Mouse (Mus musculus) forebrain, embryonic 15.5 days (tissue): Measurements from ENCODE around the gene Spdl1. TPM values are rescaled to one million over a fixed set of nuclear protein-coding genes. Genes with fewer than 3 reads are reported as not detected.

Experiments used
- ATAC-seq: fragments of 200-750 bp; cut with Nextera tagmentation; replicated peaks from 2 replicates; pipeline ENCODE4 v1.8.0; 2017; ENCODE audit warnings: mild to moderate bottlenecking, moderate TSS enrichment, moderate library complexity
- H3K27ac ChIP-seq: fragments of 300-500 bp; sonication (generic); replicated peaks from 2 replicates; pipeline ENCODE4 v1.5.1; 2015; ENCODE audit warnings: mild to moderate bottlenecking, inconsistent platforms
- H3K27me3 ChIP-seq: fragments of 300-500 bp; sonication (generic); 2 replicates; pipeline ENCODE4 v1.6.1; 2015; ENCODE audit warnings: inconsistent platforms
- H3K36me3 ChIP-seq: fragments of 300-500 bp; sonication (generic); 2 replicates; pipeline ENCODE4 v1.6.1; 2015; ENCODE audit warnings: mild to moderate bottlenecking, inconsistent platforms
- H3K4me1 ChIP-seq: fragments of 300-500 bp; sonication (generic); 2 replicates; pipeline ENCODE4 v1.6.1; 2015; ENCODE audit warnings: inconsistent platforms
- H3K4me2 ChIP-seq: fragments of 300-500 bp; sonication (generic); replicated peaks from 2 replicates; pipeline ENCODE4 v1.6.1; 2015; ENCODE audit warnings: mild to moderate bottlenecking, inconsistent platforms
- H3K4me3 ChIP-seq: fragments of 300-500 bp; sonication (generic); 2 replicates; pipeline ENCODE4 v1.5.1; 2015; ENCODE audit warnings: mild to moderate bottlenecking, inconsistent platforms
- H3K9ac ChIP-seq: fragments of 300-500 bp; sonication (generic); replicated peaks from 2 replicates; pipeline ENCODE4 v1.6.1; 2015; ENCODE audit warnings: mild to moderate bottlenecking, inconsistent platforms
- H3K9me3 ChIP-seq: fragments of 300-500 bp; sonication (generic); 2 replicates; pipeline ENCODE4 v1.6.1; 2016; ENCODE audit warnings: inconsistent platforms
- WGBS: fragments of 180-500 bp; shearing (Covaris S2); methylation state at CpG from one replicate; pipeline ENCODE4 v1.1.7; 2015; ENCODE audit warnings: mixed read lengths; 5-methylcytosine and 5-hydroxymethylcytosine counted together
- polyA plus RNA-seq: library from polyadenylated mRNA; unstranded; fragments of >200 nt; fragmentation: Nextera tagmentation; extraction: Ambion mirVana; gene quantifications from 2 replicates; pipeline ENCODE4 v1.2.1, GENCODE M21; 2015

Spdl1 gene
- 8.0 and 9.1 TPM in 2 replicates for polyA plus RNA-seq

GRCm38 (mm10) chr11:34833318-34834086, at the start of gene Spdl1:
TSS of gene Spdl1 (minus strand) at chr11:34833641.
- peak; percentile 98 for ATAC-seq
- Histone ChIP-seq H3K4me3 (peak within 1 kb of the TSS; percentile 75), H3K4me1 (peaks cover 16% of the 10 kb centered on the region), H3K4me2 (peak within 1 kb of the TSS; percentile 72), H3K27ac (peak within 1 kb of the TSS; percentile 55), H3K27me3 (no peaks in the 10 kb centered on the region; the same call in 1 of the 2 replicates), H3K9me3 (no peaks in the 10 kb centered on the region), H3K9ac (peak within 1 kb of the TSS; percentile 57), H3K36me3 (peaks cover 9% of the 10 kb centered on the region)
- WGBS, result under 1% methylated on average over 49 of the region's 49 CpGs

DNA sequence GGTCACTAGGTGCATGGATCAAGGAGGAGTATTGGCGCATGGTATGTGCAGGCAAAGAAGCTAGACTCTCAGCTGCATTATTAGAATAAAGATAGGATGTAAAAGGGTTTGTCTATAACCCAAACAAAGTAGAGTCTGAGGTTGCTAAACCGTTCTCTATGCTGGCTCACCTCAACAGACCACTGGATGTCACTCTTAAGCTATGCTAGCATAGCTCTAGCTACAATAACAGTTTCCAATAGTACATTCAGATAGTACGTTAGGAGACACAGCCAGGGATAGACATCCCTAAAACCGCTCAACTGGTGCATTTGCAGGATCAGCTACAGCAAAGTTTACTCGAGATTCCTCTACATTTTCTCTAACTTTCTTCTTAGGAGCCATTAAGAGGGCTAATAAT, 48.1 kb upstream of the Spdl1 start:
- H3K36me3 ChIP-seq, result no peaks in the 10 kb centered on the region
- H3K27me3 ChIP-seq, result no peaks in the 10 kb centered on the region
- no peak overlapping the region for H3K27ac ChIP-seq
- no peaks in the 10 kb centered on the region for H3K4me1 ChIP-seq
- no peak overlapping the region for H3K4me2 ChIP-seq
- ATAC-seq, result peak; percentile 69; the same call in 1 of the 2 replicates
- no peak overlapping the region for H3K9ac ChIP-seq
- H3K4me3 ChIP-seq, result no peak overlapping the region
- 54% methylated on average over 5 of the region's 5 CpGs for WGBS
- H3K9me3 ChIP-seq, result no peaks in the 10 kb centered on the region

GRCm38 (mm10) chr11:34879678-34880077, 46.2 kb upstream of the Spdl1 start:
- Histone ChIP-seq H3K27ac (no peak overlapping the region), H3K4me1 (no peaks in the 10 kb centered on the region), H3K36me3 (no peaks in the 10 kb centered on the region), H3K9me3 (no peaks in the 10 kb centered on the region), H3K9ac (no peak overlapping the region), H3K4me2 (no peak overlapping the region), H3K27me3 (no peaks in the 10 kb centered on the region), H3K4me3 (no peak overlapping the region)
- ATAC-seq, result no peak
- WGBS, result 79% methylated on average over 1 of the region's 1 CpGs

GRCm38 (mm10) chr11:34873861-34874260, 40.4 kb upstream of the Spdl1 start:
- Histone ChIP-seq H3K4me1 (no peaks in the 10 kb centered on the region), H3K4me2 (no peak overlapping the region), H3K9ac (no peak overlapping the region), H3K36me3 (no peaks in the 10 kb centered on the region), H3K27me3 (no peaks in the 10 kb centered on the region), H3K4me3 (no peak overlapping the region), H3K27ac (no peak overlapping the region), H3K9me3 (no peaks in the 10 kb centered on the region)
- WGBS, result 68% methylated on average over 2 of the region's 2 CpGs
- ATAC-seq, result no peak

DNA sequence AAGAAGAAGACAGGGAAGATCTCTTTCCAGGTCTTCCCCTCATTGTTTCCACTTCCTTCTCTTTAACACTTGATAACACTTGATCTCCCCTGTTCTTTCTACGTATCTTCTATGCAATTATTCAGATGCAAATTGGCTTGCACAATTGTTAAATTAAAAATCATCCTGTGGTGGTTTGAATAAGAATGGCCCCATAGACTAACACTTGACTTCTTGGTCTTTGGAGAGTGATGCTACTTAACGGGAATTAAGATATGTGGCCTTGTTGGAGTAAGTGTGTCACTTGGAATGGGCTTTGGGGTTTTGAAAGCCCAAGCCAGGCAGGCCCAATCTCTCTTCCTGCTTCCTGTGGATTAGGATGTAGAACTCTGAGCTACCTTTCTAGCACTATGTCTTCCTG, 39.0 kb upstream of the Spdl1 start:
- Histone ChIP-seq H3K4me3 (no peak overlapping the region), H3K9me3 (no peaks in the 10 kb centered on the region), H3K27ac (no peak overlapping the region), H3K9ac (no peak overlapping the region), H3K36me3 (no peaks in the 10 kb centered on the region), H3K4me1 (no peaks in the 10 kb centered on the region), H3K4me2 (no peak overlapping the region), H3K27me3 (no peaks in the 10 kb centered on the region)
- no peak for ATAC-seq
- 78% methylated on average over 2 of the region's 2 CpGs for WGBS

DNA sequence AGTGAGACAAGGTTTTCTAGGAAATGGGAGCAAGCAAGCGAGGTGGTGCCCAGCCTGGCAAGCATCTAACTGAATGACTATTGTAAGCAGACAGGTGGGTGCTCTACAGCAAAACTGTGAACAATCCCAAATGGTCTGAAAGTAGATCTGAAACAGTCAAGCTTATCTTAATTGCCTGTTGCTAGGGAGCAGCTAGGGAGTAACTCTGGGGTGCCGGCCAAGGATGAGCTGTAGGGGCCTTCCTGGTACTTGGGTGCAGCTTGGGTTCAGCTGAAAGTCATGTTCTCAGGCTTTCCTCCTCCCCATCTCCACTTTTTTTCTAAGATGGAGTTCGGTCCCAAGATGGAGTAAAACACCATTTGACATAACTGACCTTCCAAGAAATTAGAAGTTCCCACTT, 38.5 kb upstream of the Spdl1 start:
- H3K9ac ChIP-seq, result no peak overlapping the region
- no peak overlapping the region for H3K27ac ChIP-seq
- no peak overlapping the region for H3K4me2 ChIP-seq
- H3K4me3 ChIP-seq, result no peak overlapping the region
- no peaks in the 10 kb centered on the region for H3K27me3 ChIP-seq
- no peak for ATAC-seq
- H3K9me3 ChIP-seq, result no peaks in the 10 kb centered on the region
- WGBS, result 84% methylated on average over 3 of the region's 3 CpGs
- no peaks in the 10 kb centered on the region for H3K4me1 ChIP-seq
- H3K36me3 ChIP-seq, result no peaks in the 10 kb centered on the region

- Histone ChIP-seq H3K4me2 (no peak overlapping the region), H3K9ac (no peak overlapping the region), H3K4me1 (no peaks in the 10 kb centered on the region), H3K36me3 (no peaks in the 10 kb centered on the region), H3K27me3 (no peaks in the 10 kb centered on the region), H3K9me3 (no peaks in the 10 kb centered on the region), H3K27ac (no peak overlapping the region), H3K4me3 (no peak overlapping the region)
- WGBS, result 83% methylated on average over 3 of the region's 3 CpGs
- ATAC-seq, result no peak
Observed at GRCm38 (mm10) chr11:34871456-34871855, 38.0 kb upstream of the Spdl1 start.

GRCm38 (mm10) chr11:34868626-34869025, 35.2 kb upstream of the Spdl1 start:
- 32% methylated on average over 6 of the region's 6 CpGs for WGBS
- no peak overlapping the region for H3K27ac ChIP-seq

DNA sequence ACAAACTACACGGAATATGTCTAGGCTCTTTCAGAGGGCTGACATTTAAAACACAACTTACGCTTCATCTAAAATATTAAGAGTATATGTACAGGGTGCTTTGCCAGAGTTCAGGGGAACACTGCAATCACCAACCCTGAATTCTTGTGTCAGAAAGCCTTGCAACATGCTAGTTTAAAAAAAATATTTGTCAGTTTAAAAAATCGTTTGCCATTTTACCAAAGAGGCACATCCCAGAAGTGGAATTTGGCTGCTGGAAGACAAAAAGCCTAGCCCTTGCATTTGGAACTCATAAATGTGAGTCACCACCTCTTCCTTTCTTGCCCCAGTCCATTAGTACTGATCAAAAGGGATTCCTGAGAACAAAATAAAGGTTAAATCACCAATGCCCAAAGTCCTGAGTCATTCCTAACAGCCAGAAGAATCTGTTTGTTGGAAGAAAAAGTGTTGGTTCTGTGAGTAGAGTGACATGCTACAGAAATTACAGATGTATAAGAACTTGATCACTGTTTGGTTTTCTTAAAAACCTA, 32.4 kb upstream of the Spdl1 start:
- Histone ChIP-seq H3K4me3 (no peak overlapping the region), H3K4me1 (no peaks in the 10 kb centered on the region), H3K36me3 (no peaks in the 10 kb centered on the region), H3K4me2 (no peak overlapping the region), H3K27me3 (no peaks in the 10 kb centered on the region), H3K27ac (no peak overlapping the region), H3K9me3 (no peaks in the 10 kb centered on the region), H3K9ac (no peak overlapping the region)
- no peak for ATAC-seq
- WGBS, result 80% methylated on average over 3 of the region's 3 CpGs

More at GRCm38 (mm10) chr11:34868626-34869025, 35.2 kb upstream of the Spdl1 start:
- Histone ChIP-seq H3K4me3 (no peak overlapping the region), H3K9ac (no peak overlapping the region), H3K9me3 (no peaks in the 10 kb centered on the region), H3K4me2 (no peak overlapping the region), H3K27me3 (no peaks in the 10 kb centered on the region), H3K4me1 (no peaks in the 10 kb centered on the region), H3K36me3 (no peaks in the 10 kb centered on the region)
- no peak for ATAC-seq

DNA sequence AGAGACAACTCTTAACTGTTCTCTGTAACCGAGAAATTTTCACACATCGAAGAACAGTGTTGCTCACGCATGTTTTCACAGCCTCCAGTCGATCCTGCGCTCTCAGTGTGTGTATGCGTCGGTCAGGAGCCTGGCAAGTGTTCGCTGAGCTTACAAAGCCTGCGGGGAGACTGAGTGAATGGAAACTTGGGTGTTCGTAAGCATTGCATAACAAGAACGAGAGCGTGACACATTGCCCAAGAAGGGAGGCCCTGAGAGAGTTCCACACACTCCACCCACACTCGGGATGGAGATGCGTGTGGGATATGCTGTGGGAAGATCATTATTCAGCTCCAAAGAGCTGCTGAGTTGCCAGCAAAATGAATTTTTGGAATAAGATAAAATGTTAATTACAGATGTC, 31.7 kb upstream of the Spdl1 start:
- Histone ChIP-seq H3K4me3 (no peak overlapping the region), H3K9me3 (no peaks in the 10 kb centered on the region), H3K4me1 (no peaks in the 10 kb centered on the region), H3K27ac (no peak overlapping the region), H3K9ac (no peak overlapping the region), H3K36me3 (no peaks in the 10 kb centered on the region), H3K27me3 (no peaks in the 10 kb centered on the region), H3K4me2 (no peak overlapping the region)
- 85% methylated on average over 14 of the region's 14 CpGs for WGBS
- no peak for ATAC-seq

- H3K27ac ChIP-seq, result no peak overlapping the region
- no peak overlapping the region for H3K9ac ChIP-seq
- no peaks in the 10 kb centered on the region for H3K27me3 ChIP-seq
- H3K4me2 ChIP-seq, result no peak overlapping the region
- WGBS, result 81% methylated on average over 3 of the region's 3 CpGs
- ATAC-seq, result no peak
- H3K4me3 ChIP-seq, result no peak overlapping the region
- no peaks in the 10 kb centered on the region for H3K36me3 ChIP-seq
- H3K4me1 ChIP-seq, result no peaks in the 10 kb centered on the region
- no peaks in the 10 kb centered on the region for H3K9me3 ChIP-seq
Observed at GRCm38 (mm10) chr11:34856652-34857051, 23.2 kb upstream of the Spdl1 start.

DNA sequence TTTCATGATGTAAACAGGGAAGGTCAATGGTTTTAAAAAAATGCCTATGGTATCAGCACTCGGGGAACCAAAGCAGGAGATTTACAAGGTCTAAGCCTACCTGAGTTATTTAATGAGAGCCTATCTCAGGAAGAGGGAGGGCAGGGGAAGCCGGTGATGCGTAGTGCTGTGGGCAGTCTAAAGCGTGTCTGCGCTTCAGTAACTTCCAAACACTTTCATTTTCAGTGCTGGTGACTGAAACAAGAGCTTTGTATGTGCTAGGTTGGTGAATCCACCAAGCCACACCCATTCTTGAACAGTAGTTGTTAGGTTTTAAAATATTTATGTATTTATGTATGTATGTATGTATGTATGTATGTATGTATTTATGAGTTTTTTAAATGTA, 12.8 kb upstream of the Spdl1 start:
- no peak overlapping the region for H3K4me2 ChIP-seq
- H3K27me3 ChIP-seq, result peaks cover 4% of the 10 kb centered on the region; the same call in 1 of the 2 replicates
- WGBS, result 88% methylated on average over 5 of the region's 5 CpGs
- no peak overlapping the region for H3K4me3 ChIP-seq
- no peak for ATAC-seq
- no peak overlapping the region for H3K27ac ChIP-seq
- no peak overlapping the region for H3K9ac ChIP-seq
- H3K36me3 ChIP-seq, result no peaks in the 10 kb centered on the region
- H3K4me1 ChIP-seq, result no peaks in the 10 kb centered on the region
- no peaks in the 10 kb centered on the region for H3K9me3 ChIP-seq
